Mouse (Mus musculus) thymus, adult 2 months (tissue): Measurements from ENCODE around the gene Armc3.

Experiments used
- CTCF ChIP-seq: fragments of 200-500 bp; IDR thresholded peaks from 2 replicates; pipeline ENCODE4 v1.5.1; 2012; ENCODE audit warnings: mild to moderate bottlenecking, control low read depth, low read length, moderate library complexity, borderline replicate concordance; ENCODE audit not compliant: control insufficient read depth, poor library complexity, insufficient read depth; ENCODE audit errors: extremely low read depth
- POLR2A ChIP-seq: fragments of 200-500 bp; IDR thresholded peaks from 2 replicates; pipeline ENCODE4 v1.6.1; 2012; ENCODE audit warnings: mild to moderate bottlenecking, low read length, control low read depth, moderate library complexity; ENCODE audit not compliant: control insufficient read depth, poor library complexity, insufficient read depth; ENCODE audit errors: extremely low read depth

DNA sequence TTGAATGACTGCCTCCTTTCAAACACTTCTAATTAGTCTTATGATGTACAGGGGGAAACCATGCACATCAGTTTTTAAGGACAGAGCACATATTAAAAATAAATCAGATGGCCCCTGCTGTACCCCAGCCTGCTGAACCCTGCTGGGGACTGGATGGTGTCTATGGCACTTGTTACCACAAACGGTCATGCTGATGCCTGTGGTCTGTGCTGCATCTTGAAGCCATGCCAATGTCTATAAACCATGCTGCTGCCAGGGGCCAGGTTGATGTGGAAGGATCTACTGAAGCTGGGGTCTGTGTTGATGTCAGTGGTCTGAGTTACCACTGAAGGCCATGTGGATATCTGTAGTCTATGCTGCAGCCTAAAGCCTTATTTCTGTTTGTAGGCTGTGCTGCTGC lies 46.4 kb upstream of the Armc3 start:
- TF ChIP-seq CTCF (no peak), POLR2A (no peak)
